Mouse (Mus musculus): ENCODE data around the gene 2810021J22Rik.

- no peak for TF ChIP-seq CTCF (IDR thresholded peaks at IDR 0.05)
- TF ChIP-seq EP300 (IDR thresholded peaks at IDR 0.05) = no peak
These were observed 59.6 kb downstream of the 2810021J22Rik start for GRCm38 (mm10) chr11:58926651-58927050.
